Mouse (Mus musculus) liver, embryonic 11.5 days (tissue): Measurements from ENCODE around the gene Frmd4a. TPM values are rescaled to one million over a fixed set of nuclear protein-coding genes. Genes with fewer than 3 reads are reported as not detected.

Experiments used
- ATAC-seq: fragments of 200-750 bp; cut with Nextera tagmentation; replicated peaks from 2 replicates; pipeline ENCODE4 v1.8.0; 2017; ENCODE audit warnings: moderate number of reproducible peaks, mild to moderate bottlenecking, moderate TSS enrichment, moderate library complexity; ENCODE audit not compliant: low FRiP score
- DNase-seq: peaks from one replicate; pipeline ENCODE4 v3.0.0-alpha.2; 2017; ENCODE audit warnings: low spot score
- H3K27ac ChIP-seq: fragments of 300-500 bp; sonication (generic); 2 replicates; pipeline ENCODE4 v1.5.1; 2014; ENCODE audit warnings: mild to moderate bottlenecking, low read depth, low read length, control low read depth
- H3K27me3 ChIP-seq: fragments of 300-500 bp; sonication (generic); replicated peaks from 2 replicates; pipeline ENCODE4 v1.6.1; 2014; ENCODE audit warnings: low read length, mixed read lengths; ENCODE audit not compliant: control insufficient read depth, insufficient read depth
- H3K36me3 ChIP-seq: fragments of 300-500 bp; sonication (generic); 2 replicates; pipeline ENCODE4 v1.6.1; 2014; ENCODE audit warnings: mild to moderate bottlenecking, low read length, moderate library complexity, mixed read lengths; ENCODE audit not compliant: control insufficient read depth, insufficient read depth
- H3K4me1 ChIP-seq: fragments of 300-500 bp; sonication (generic); replicated peaks from 2 replicates; pipeline ENCODE4 v1.6.1; 2014; ENCODE audit warnings: low read length, mixed read lengths; ENCODE audit not compliant: control insufficient read depth, insufficient read depth
- H3K4me2 ChIP-seq: fragments of 300-500 bp; sonication (generic); 2 replicates; pipeline ENCODE4 v1.6.1; 2014; ENCODE audit warnings: mild to moderate bottlenecking, control low read depth, moderate library complexity
- H3K4me3 ChIP-seq: fragments of 300-500 bp; sonication (generic); 2 replicates; pipeline ENCODE4 v1.5.1; 2014; ENCODE audit warnings: low read depth, low read length, control low read depth
- H3K9ac ChIP-seq: fragments of 300-500 bp; sonication (generic); 2 replicates; pipeline ENCODE4 v1.6.1; 2014; ENCODE audit warnings: low read depth, low read length, control low read depth
- H3K9me3 ChIP-seq: fragments of 300-500 bp; sonication (generic); 2 replicates; pipeline ENCODE4 v1.6.1; 2016; ENCODE audit warnings: low read length, inconsistent platforms, mixed read lengths; ENCODE audit not compliant: control insufficient read depth
- WGBS: fragments of 180-500 bp; shearing (Covaris S2); extraction: QIAGEN DNeasy Blood & Tissue Kit; methylation state at CpG from one replicate; pipeline ENCODE4 v1.1.7; 2014; 5-methylcytosine and 5-hydroxymethylcytosine counted together
- polyA plus RNA-seq: library from polyadenylated mRNA; unstranded; fragments of >200 nt; fragmentation: Nextera tagmentation; extraction: Ambion mirVana; gene quantifications from 2 replicates; pipeline ENCODE4 v1.2.1, GENCODE M21; 2014

Gene Frmd4a
- polyA plus RNA-seq, 1 experiment from 2014 or later, result 18.6 TPM

DNA sequence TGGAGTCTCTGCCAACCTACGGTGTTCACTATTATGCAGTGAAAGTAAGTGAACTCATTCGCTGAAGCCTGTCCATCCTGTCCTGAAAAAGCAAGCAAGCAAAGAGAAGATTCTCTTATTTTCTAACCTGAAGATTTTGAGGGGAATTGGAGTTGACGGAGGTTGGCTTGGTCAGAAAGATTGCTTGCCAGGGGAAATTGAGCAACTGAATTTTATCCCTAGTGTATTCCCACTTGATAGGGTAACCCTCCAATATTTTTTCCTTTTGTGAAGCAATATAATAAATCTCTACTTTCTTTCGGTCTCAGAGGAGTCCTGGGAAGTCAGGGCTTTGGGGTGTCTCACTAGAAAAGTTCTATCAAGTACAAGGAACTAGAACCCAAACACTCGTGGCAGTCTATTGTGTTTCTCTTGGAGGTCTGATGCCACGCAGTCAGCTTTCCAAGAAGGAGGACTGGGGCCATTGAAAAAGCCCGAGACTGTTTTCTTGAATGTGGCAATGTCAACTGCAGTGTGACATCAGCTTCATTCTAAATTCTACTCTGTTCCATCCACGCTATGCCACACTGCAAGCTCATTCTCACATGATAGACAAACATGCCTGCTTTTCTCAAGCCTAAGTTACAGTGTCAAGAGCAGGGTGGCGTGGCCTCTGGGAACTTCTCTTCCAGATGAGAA is 517.8 kb downstream of the Frmd4a start:
- H3K4me1 ChIP-seq, result no peaks in the 10 kb centered on the region
- WGBS, result 87% methylated on average over 9 of the region's 9 CpGs
- H3K9ac ChIP-seq, result no peak overlapping the region
- DNase-seq (no peak), ATAC-seq (no peak)
- no peak overlapping the region for H3K4me3 ChIP-seq
- H3K27me3 ChIP-seq, result no peaks in the 10 kb centered on the region
- no peak overlapping the region for H3K4me2 ChIP-seq
- no peak overlapping the region for H3K27ac ChIP-seq
- H3K9me3 ChIP-seq, result no peaks in the 10 kb centered on the region
- H3K36me3 ChIP-seq, result no peaks in the 10 kb centered on the region

GRCm38 (mm10) chr2:4541330-4541729 is 523.8 kb downstream of the Frmd4a start:
- DNase-seq (no peak), ATAC-seq (no peak)
- H3K27ac ChIP-seq, result no peak overlapping the region
- 0 out of 2 replicates have a peak, but pooled peaks cover 7% of the 10 kb centered on the region for H3K4me1 ChIP-seq
- no peak overlapping the region for H3K4me2 ChIP-seq
- no peak overlapping the region for H3K9ac ChIP-seq
- no peaks in the 10 kb centered on the region for H3K27me3 ChIP-seq
- no peaks in the 10 kb centered on the region for H3K36me3 ChIP-seq
- H3K9me3 ChIP-seq, result no peaks in the 10 kb centered on the region
- 68% methylated on average over 4 of the region's 4 CpGs for whole genome bisulfite sequencing
- no peak overlapping the region for H3K4me3 ChIP-seq

GRCm38 (mm10) chr2:4541844-4542628 is 524.5 kb downstream of the Frmd4a start:
- H3K9me3 ChIP-seq, result no peaks in the 10 kb centered on the region
- no peak overlapping the region for H3K9ac ChIP-seq
- DNase-seq (no peak), ATAC-seq (no peak)
- no peaks in the 10 kb centered on the region for H3K36me3 ChIP-seq
- H3K27me3 ChIP-seq, result no peaks in the 10 kb centered on the region
- no peak overlapping the region for H3K4me2 ChIP-seq
- 0 out of 2 replicates have a peak, but pooled peaks cover 7% of the 10 kb centered on the region for H3K4me1 ChIP-seq
- WGBS, result 50% methylated on average over 11 of the region's 11 CpGs
- H3K27ac ChIP-seq, result no peak overlapping the region
- no peak overlapping the region for H3K4me3 ChIP-seq

DNA sequence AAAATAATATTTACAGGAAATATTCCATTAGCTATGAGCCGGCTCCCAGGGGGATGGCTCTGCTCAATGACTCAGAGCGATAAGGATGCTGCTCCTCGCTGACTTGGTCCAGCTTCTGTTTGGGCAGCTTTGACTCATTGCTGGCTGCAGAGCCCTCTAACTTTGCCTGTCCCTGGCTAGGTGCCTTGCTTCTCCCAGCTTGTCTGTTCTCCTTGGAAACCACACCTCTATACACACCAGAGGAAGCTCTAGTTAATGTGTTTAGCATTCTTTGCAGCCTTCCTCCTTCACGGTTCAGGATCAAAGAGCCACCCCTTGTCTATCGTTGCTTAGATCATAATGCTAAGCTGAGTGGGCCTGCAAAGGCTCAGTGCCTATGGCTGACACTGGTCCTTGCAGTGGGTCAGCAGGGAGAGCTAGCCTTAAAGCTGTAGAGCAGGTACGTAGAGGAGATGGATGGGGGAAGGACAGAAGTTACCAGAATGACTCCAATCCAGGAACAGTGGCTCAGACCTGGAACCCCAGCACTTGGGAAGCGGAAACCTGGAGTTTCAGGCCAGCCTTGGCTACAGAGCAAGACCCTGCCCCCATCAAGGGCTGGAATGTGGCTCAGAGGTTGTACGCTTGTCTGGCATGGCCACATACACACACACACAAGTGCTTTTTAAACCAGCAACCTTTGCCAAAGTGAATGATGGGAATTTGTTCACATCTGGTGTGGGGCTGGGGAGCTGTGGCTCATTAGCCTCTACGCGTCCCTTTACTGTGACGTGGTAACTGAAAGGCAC is 525.3 kb downstream of the Frmd4a start:
- H3K36me3 ChIP-seq, result no peaks in the 10 kb centered on the region
- H3K4me2 ChIP-seq, result no peak overlapping the region
- H3K4me3 ChIP-seq, result no peak overlapping the region
- no peaks in the 10 kb centered on the region for H3K9me3 ChIP-seq
- no peaks in the 10 kb centered on the region for H3K27me3 ChIP-seq
- no peak for ATAC-seq
- H3K4me1 ChIP-seq, result 0 out of 2 replicates have a peak, but pooled peaks cover 7% of the 10 kb centered on the region
- no peak overlapping the region for H3K9ac ChIP-seq
- WGBS, result 66% methylated on average over 11 of the region's 11 CpGs
- H3K27ac ChIP-seq, result no peak overlapping the region
- no peak for DNase-seq

DNA sequence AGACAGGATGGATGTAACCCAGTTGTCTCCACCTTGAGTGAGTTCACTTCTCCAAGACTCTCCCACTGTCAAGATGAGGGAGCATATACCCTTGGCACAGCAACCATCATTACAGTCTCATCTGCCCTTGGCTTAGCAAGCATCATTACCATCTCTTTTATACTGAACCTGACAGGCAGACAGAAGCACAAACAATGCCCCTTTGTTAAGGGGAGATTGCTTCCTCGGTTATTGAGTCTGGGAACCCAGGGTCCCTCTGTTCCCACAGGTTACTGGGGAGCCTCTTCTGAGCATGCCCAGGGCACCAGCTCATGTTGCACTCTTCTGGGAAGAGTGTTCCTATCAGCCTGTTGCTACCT is 525.9 kb downstream of the Frmd4a start:
- Histone ChIP-seq H3K4me2 (no peak overlapping the region), H3K9ac (no peak overlapping the region), H3K4me1 (0 out of 2 replicates have a peak, but pooled peaks cover 7% of the 10 kb centered on the region), H3K27ac (no peak overlapping the region), H3K27me3 (no peaks in the 10 kb centered on the region), H3K4me3 (no peak overlapping the region), H3K9me3 (no peaks in the 10 kb centered on the region), H3K36me3 (no peaks in the 10 kb centered on the region)
- WGBS, result 56% methylated on average over 1 of the region's 1 CpGs
- no peak for ATAC-seq
- no peak for DNase-seq

GRCm38 (mm10) chr2:4544360-4544759 is 526.8 kb downstream of the Frmd4a start:
- H3K27me3 ChIP-seq, result no peaks in the 10 kb centered on the region
- H3K9ac ChIP-seq, result no peak overlapping the region
- H3K4me2 ChIP-seq, result no peak overlapping the region
- no peaks in the 10 kb centered on the region for H3K36me3 ChIP-seq
- H3K4me3 ChIP-seq, result no peak overlapping the region
- H3K4me1 ChIP-seq, result 0 out of 2 replicates have a peak, but pooled peaks cover 7% of the 10 kb centered on the region
- no peaks in the 10 kb centered on the region for H3K9me3 ChIP-seq
- no peak for DNase-seq
- ATAC-seq, result no peak
- WGBS, result 76% methylated on average over 5 of the region's 5 CpGs
- H3K27ac ChIP-seq, result no peak overlapping the region

DNA sequence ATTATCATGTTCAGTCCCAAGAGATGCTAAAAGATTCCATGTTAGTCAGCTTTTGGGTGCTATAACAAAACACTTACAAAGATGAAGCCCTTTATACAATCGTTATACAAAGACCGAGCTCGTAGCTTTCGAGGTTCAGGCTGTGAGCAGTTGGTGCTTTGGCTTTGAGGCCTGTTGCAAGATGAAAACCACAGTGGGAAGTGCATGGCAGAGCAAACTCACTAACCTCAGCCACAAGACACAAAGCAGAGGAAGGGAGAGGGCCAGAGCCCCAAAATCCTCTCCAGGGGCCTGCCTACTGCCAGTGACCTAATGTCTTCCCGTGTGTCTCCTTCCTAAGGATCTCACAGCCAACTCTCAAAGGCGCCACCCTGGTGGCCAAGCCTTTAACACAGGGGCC is 527.7 kb downstream of the Frmd4a start:
- no peak for DNase-seq
- no peak overlapping the region for H3K9ac ChIP-seq
- H3K27ac ChIP-seq, result no peak overlapping the region
- H3K4me1 ChIP-seq, result peaks cover 7% of the 10 kb centered on the region; the same call in 1 of the 2 replicates
- H3K27me3 ChIP-seq, result no peaks in the 10 kb centered on the region
- no peak overlapping the region for H3K4me3 ChIP-seq
- H3K4me2 ChIP-seq, result no peak overlapping the region
- H3K9me3 ChIP-seq, result no peaks in the 10 kb centered on the region
- no peak for ATAC-seq
- 79% methylated on average over 6 of the region's 6 CpGs for WGBS
- no peaks in the 10 kb centered on the region for H3K36me3 ChIP-seq

DNA sequence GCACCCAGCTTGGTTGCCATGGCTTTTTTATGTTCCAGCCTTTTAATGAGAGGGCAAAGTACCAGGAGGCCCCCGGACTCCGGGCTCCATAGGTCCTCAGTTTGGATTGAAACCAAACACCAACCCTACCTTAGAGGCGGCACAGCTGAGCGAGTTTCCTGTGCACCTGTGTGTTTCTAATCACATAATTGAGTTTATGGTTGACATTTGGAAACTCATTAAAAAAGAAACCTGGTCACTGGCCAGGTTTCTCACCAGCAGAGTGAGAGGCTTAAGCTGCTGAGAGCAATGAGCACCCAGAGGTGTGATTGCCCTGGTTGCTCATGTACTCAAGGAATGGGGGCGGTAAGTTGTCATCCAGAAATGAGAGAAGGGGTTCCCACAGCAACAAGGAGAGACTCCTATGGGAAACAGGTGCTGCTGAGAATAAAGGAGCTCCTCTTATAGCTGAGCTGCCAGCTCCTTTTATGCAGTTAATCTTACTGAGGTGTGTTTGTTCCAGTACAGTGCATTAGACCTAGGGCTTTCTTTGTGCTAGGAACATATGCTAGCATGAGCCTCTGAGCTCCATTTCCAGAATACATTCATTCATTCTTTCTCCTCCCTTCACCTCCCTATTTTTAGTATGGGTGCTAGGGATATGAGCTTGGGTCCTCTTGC is 529.6 kb downstream of the Frmd4a start:
- Histone ChIP-seq H3K9ac (no peak overlapping the region), H3K36me3 (no peaks in the 10 kb centered on the region), H3K9me3 (no peaks in the 10 kb centered on the region), H3K27ac (no peak overlapping the region), H3K4me1 (peaks cover 17% of the 10 kb centered on the region), H3K27me3 (no peaks in the 10 kb centered on the region), H3K4me2 (no peak overlapping the region), H3K4me3 (no peak overlapping the region)
- WGBS, result 82% methylated on average over 5 of the region's 5 CpGs
- DNase-seq (no peak), ATAC-seq (no peak)
